Mouse (Mus musculus) urinary bladder, adult 2 months (tissue): ENCODE results near the gene Henmt1. TPM values are rescaled to one million over a fixed set of nuclear protein-coding genes. Genes with fewer than 3 reads are reported as not detected.

ENCODE experiments used
- DNase-seq: peaks from one replicate; pipeline ENCODE4 v3.0.0; 2022; ENCODE audit warnings: low spot score
- polyA plus RNA-seq: library from polyadenylated mRNA; depleted of rRNA; stranded (reverse); fragments of >200 nt; gene quantifications from 2 replicates; pipeline ENCODE4 v1.2.3, GENCODE M21; 2012; rRNA removed

Henmt1 gene
- polyA plus RNA-seq, 1 experiment: 0.08 TPM

- DNase-seq: no peak
These were observed 57.6 kb downstream of the Henmt1 start for GRCm38 (mm10) chr3:108997284-108997683.

- DNase-seq: no peak
These were observed 58.1 kb downstream of the Henmt1 start for GRCm38 (mm10) chr3:108997762-108998161.

DNA sequence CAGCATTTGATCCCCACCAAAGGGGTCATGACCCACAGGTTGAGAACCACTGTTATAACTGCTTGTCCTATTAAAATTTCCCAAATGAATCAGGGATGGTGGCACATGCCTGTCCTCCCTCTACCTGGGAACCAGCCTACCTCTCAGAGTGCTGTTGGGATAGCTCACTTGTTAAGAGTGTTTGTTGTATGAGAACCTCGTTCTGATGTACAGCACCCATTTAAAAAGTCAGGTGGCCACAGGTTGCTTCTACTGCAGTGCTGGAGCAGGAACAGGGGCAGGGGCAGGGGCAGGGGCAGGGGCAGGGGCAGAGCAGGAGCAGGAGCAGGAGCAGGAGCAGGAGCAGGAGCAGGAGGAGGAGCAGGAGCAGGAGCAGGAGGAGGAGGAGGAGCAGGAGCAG lies 59.5 kb downstream of the Henmt1 start:
- no peak for DNase-seq

- no peak for DNase-seq
These were observed 66.1 kb downstream of the Henmt1 start for GRCm38 (mm10) chr3:109005777-109006176.

GRCm38 (mm10) chr3:109008180-109008579 lies 68.5 kb downstream of the Henmt1 start:
- DNase-seq: no peak

Other genes starting within 250 kb of the Henmt1 start
- gene Gpsm2, start 217.6 kb upstream of the Henmt1 start, polyA plus RNA-seq: 26.2 and 26.8 TPM in 2 replicates
- 2.6 and 2.9 TPM in 2 replicates for gene Aknad1, start 200.2 kb upstream of the Henmt1 start, polyA plus RNA-seq
- gene Stxbp3, start 99.3 kb upstream of the Henmt1 start, polyA plus RNA-seq: 43.3 and 49.4 TPM in 2 replicates
- gene Fndc7, start 49.9 kb upstream of the Henmt1 start, polyA plus RNA-seq: 0.24 and 0.29 TPM in 2 replicates
- gene Prpf38b, start 28.1 kb upstream of the Henmt1 start, polyA plus RNA-seq: 77.1 and 80.1 TPM in 2 replicates
- 0.28 TPM in 1 of 2 replicates, not detected in the other for gene Gm9857, start 572 bp downstream of the Henmt1 start, polyA plus RNA-seq
- 16.0 and 23.9 TPM in 2 replicates for gene Fam102b, start 87.7 kb downstream of the Henmt1 start, polyA plus RNA-seq
- gene Slc25a54, start 140.6 kb downstream of the Henmt1 start, polyA plus RNA-seq: not detected in 2 replicates
- 43.0 and 43.2 TPM in 2 replicates for gene Slc25a24, start 183.3 kb downstream of the Henmt1 start, polyA plus RNA-seq